Mouse (Mus musculus) thymus, postnatal 14 days (tissue): ENCODE results near the gene Gper1.

ENCODE experiments used
- DNase-seq: peaks from one replicate; pipeline ENCODE4 v3.0.0; 2021

The Gper1 gene

DNA sequence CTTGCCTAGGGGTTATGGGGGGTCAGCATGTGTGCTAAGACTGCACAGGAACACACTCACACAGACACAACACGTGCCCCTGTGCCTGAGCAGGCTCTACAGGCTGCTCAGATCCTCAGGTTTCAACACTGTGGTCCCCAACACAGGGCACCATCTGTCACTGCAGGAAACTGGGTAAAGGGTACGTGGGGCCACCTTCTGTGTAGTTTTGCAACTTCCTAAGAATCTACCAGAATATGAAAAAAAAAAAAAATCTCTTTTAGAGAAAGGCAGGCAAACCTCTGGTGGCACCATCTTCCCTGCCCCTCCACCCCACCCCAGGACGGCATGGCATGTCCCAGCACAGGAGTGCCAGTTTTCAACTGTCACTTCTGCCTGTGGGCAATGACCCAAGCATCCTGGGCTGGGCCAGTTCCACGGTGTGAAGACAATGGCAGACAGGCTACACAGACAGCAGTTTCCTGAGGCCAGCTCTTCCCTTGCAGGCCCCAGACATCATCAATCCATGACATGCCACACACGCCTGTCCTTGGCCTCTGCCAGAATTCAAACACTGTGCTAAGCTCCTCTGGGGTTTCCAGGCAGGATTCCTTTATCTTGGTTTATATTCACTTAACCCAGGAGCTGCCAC is 26.3 kb downstream of the Gper1 start:
- peak; percentile 68 for DNase-seq

DNA sequence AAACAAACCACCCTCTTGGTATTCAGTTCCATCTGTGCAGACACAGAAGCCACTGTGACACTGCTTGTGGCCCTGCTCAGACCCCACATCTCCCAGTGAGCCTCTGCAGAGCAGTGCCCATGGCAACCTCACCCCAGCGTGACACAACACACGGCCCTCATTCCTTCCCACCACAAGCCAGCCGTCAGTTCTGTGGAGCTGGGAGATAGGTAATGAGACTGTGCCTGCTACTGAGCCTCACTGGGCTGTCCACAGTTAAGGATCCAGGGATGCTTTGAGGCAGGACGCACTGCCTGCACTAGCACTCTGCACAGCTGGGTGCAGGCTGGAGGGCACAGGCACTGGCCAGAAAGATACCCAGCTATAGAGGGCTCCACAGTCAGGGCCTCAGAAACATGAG is 27.0 kb downstream of the Gper1 start:
- peak; percentile 14 for DNase-seq

- DNase-seq: no peak
Observed at GRCm38 (mm10) chr5:139453031-139453430, 30.1 kb downstream of the Gper1 start.

- no peak for DNase-seq
Observed at GRCm38 (mm10) chr5:139455166-139455565, 32.2 kb downstream of the Gper1 start.

GRCm38 (mm10) chr5:139457241-139457640 is 34.3 kb downstream of the Gper1 start:
- no peak for DNase-seq

GRCm38 (mm10) chr5:139459938-139460337 is 37.0 kb downstream of the Gper1 start:
- DNase-seq: no peak

- DNase-seq: peak; percentile 98
Observed at GRCm38 (mm10) chr5:139460384-139461067, 37.6 kb downstream of the Gper1 start, which contains the start of gene 3110082I17Rik. Gene 3110082I17Rik (minus strand): TSS chr5:139460527.

- DNase-seq: no peak
Observed at GRCm38 (mm10) chr5:139464874-139465273, 41.9 kb downstream of the Gper1 start.

DNA sequence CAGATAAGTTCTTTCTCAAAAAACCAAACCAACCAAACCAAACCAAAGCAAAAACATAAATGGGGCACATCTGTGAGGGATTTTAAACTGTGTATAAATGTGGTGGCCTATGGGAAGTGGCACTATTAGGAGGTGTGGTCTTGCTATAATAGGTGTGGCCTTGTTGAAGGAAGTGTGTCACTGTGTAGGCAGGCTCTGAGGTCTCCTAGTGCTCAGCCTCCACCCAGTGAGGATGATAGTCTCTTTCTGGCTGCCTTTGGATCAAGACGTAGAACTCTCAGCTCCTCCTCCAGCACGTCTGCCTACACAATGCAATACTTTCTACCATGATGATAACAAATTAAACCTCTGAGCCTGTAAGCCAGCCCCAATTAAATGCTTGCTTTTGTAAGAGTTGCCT is 43.4 kb downstream of the Gper1 start:
- DNase-seq: no peak

DNA sequence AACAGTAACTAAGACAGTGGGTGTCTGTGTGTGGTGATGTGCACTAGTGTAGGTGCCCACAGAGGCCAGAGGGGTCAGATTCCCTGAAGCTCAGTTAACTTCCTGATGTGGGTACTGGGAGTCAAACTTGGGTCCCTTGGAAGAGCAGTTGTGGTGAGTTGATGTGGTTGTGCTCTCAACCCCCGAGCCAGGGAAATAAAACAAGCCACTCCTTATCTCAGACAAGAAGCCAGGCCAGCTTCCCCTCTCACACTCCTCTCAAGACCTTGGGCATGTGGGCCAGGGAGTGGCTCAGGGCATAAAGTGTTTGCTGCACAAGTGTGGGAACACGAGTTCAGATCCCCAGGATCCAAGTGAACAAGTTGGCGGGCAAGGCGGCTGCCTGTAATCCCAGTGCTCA is 43.9 kb downstream of the Gper1 start:
- DNase-seq: no peak

DNA sequence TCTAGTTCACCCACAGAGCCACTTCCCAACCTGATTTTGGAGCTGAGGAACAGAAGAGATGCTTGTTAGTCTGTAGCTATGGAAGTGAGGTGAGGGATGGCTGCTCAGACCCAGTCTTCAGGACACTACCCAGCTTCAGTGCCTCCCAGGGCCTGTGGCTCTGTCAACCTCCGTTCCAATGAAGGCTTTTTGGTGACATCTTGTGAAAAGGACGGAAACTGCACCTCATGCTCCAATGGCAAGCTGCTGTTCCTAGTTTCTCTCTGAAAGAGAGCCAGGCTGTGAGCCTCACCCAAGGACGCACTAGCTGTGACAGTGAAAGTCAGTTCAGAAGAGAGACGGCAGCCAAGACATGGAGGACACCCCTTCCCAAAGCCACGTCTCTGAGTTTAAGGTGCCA is 45.0 kb downstream of the Gper1 start:
- DNase-seq: peak; percentile 38

DNA sequence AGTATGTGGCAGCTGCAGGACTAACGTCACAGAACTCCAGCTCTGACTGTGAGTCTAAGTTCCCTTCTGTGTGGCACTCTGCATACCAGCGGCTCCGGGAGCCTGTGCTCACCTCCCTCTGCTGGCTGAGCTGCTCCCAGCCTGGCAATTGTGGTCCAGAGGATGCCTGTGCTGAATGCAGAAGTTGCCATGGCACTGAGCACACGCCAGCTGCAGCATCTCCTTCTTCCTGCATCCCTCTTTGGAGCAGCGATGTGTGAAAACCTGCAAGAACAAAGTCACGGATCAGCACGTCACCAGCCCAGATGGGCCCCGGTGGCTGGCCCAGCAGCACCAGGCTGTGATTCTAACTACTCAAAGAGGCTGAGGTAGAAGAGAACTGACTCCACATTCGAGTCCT is 51.8 kb downstream of the Gper1 start:
- DNase-seq: no peak
